Mouse (Mus musculus) heart, adult 18-20 months (tissue): Measurements from ENCODE around the gene Ly9. TPM values are rescaled to one million over a fixed set of nuclear protein-coding genes. Genes with fewer than 3 reads are reported as not detected.

Source experiments
- DNase-seq, 2 experiments: peaks; one replicate each; pipeline ENCODE4 v3.0.0; 2021 to 2022; ENCODE audit warnings: mixed read lengths in 1 of 2
- microRNA-seq, 2 experiments: library from miRNA; unstranded; fragments of <30 nt; microRNA quantifications; one replicate each; pipeline ENCODE4 v1.2.0; 2022
- total RNA-seq, 2 experiments: library from RNA; stranded (reverse); gene quantifications; 2 replicates each; pipeline ENCODE4 v1.2.3; 2021

Ly9 gene
- total RNA-seq, 2 experiments from 2014 or later, result 0.47 to 2.4 TPM

- no peak for DNase-seq
Observed at GRCm38 (mm10) chr1:171584584-171584983, 22.6 kb downstream of the Ly9 start.

- no peak for DNase-seq
Observed at GRCm38 (mm10) chr1:171577168-171577567, 30.0 kb downstream of the Ly9 start.

GRCm38 (mm10) chr1:171568436-171568835 lies 38.8 kb downstream of the Ly9 start:
- DNase-seq, result no peak

- DNase-seq, result peak; percentile 56 to 71
Observed at GRCm38 (mm10) chr1:171566777-171567176, 40.4 kb downstream of the Ly9 start.

- no peak for DNase-seq
Observed at GRCm38 (mm10) chr1:171565888-171566287, 41.3 kb downstream of the Ly9 start.

- peak in 1 of 2 experiments; percentile 14 for DNase-seq
Observed at GRCm38 (mm10) chr1:171564247-171564646, 43.0 kb downstream of the Ly9 start.

GRCm38 (mm10) chr1:171563042-171563441 lies 44.2 kb downstream of the Ly9 start:
- no peak for DNase-seq

- DNase-seq, result peak in 1 of 2 experiments; percentile 14
Observed at GRCm38 (mm10) chr1:171561639-171562225, 45.5 kb downstream of the Ly9 start.

- DNase-seq, result peak in 1 of 2 experiments; percentile 18
Observed at GRCm38 (mm10) chr1:171561200-171561599, 46.0 kb downstream of the Ly9 start.

- DNase-seq, result no peak
Observed at GRCm38 (mm10) chr1:171560262-171560661, 46.9 kb downstream of the Ly9 start.

- DNase-seq, result no peak
Observed at GRCm38 (mm10) chr1:171558898-171559297, 48.3 kb downstream of the Ly9 start, which contains the start of gene Cd244a. TSS of gene Cd244a (plus strand) at chr1:171559193.

GRCm38 (mm10) chr1:171558407-171558806 lies 48.8 kb downstream of the Ly9 start:
- no peak for DNase-seq

- DNase-seq, result no peak
Observed at GRCm38 (mm10) chr1:171556366-171556765, 50.8 kb downstream of the Ly9 start.

- no peak for DNase-seq
Observed at GRCm38 (mm10) chr1:171553359-171554341, 53.6 kb downstream of the Ly9 start.

- DNase-seq, result no peak
Observed at GRCm38 (mm10) chr1:171552230-171552629, 55.0 kb downstream of the Ly9 start.

GRCm38 (mm10) chr1:171551326-171551725 lies 55.9 kb downstream of the Ly9 start:
- peak in 1 of 2 experiments; percentile 15 for DNase-seq

- no peak for DNase-seq
Observed at GRCm38 (mm10) chr1:171540694-171541093, 66.5 kb downstream of the Ly9 start.

Small RNA genes within 50 kb of the gene (microRNA-seq; reads per million reads assigned to microRNA genes)
- 0 reads per million in 2 experiments for gene Mir7683

Other genes starting within 250 kb of the Ly9 start
- not detected for gene Klhdc9, start 246.6 kb downstream of the Ly9 start, total RNA-seq
- under 1 TPM; 0.15 to 0.18 TPM for gene Nectin4, start 237.3 kb downstream of the Ly9 start, total RNA-seq
- gene Arhgap30, start 218.5 kb downstream of the Ly9 start, total RNA-seq, result 1 to 10 TPM; 2.7 to 5.0 TPM
- gene Usf1, start 196.1 kb downstream of the Ly9 start, total RNA-seq, result 10 to 100 TPM; 40.1 to 42.5 TPM
- gene Tstd1, start 188.5 kb downstream of the Ly9 start, total RNA-seq, result 1 to 10 TPM in 1 of 2 experiments, not detected in 1; 1.6 TPM
- gene F11r, start 169.9 kb downstream of the Ly9 start, total RNA-seq, result 10 to 100 TPM; 33.3 to 34.1 TPM
- 1 to 10 TPM; 1.6 to 2.6 TPM for gene Alyref2, start 103.9 kb downstream of the Ly9 start, total RNA-seq
- not detected for gene Itln1, start 72.1 kb downstream of the Ly9 start, total RNA-seq
- gene Cd244a, start 48.2 kb downstream of the Ly9 start, total RNA-seq, result under 1 TPM; 0.22 to 0.62 TPM
- gene Slamf7, start 45.6 kb upstream of the Ly9 start, total RNA-seq, result 1 to 10 TPM in 1 of 2 experiments, under 1 TPM in 1; 0.57 to 1.1 TPM
- gene Cd48, start 74.6 kb upstream of the Ly9 start, total RNA-seq, result 1 to 10 TPM; 2.9 to 3.1 TPM
- gene Slamf1, start 159.7 kb upstream of the Ly9 start, total RNA-seq, result under 1 TPM; 0.47 to 0.64 TPM
- 1 to 10 TPM; 1.5 to 2.5 TPM for gene Cd84, start 232.3 kb upstream of the Ly9 start, total RNA-seq